Mouse (Mus musculus) midbrain, embryonic 13.5 days (tissue): Measurements from ENCODE around the gene Gm10840. TPM values are rescaled to one million over a fixed set of nuclear protein-coding genes. Genes with fewer than 3 reads are reported as not detected.
A peak's percentile ranks its signal among the peaks of the same experiment; 100 is the strongest.
"Not testable (repeated sequence)": the region's sequence is repeated elsewhere in the genome, so short reads cannot be mapped to it uniquely, and the experiment has no call there.

ENCODE experiments used
- ATAC-seq: fragments of 200-750 bp; cut with Nextera tagmentation; 2 replicates; pipeline ENCODE4 v1.8.0; 2017; ENCODE audit warnings: mild to moderate bottlenecking, moderate TSS enrichment, moderate library complexity
- H3K27ac ChIP-seq: fragments of 300-500 bp; sonication (generic); 2 replicates; pipeline ENCODE4 v1.5.1; 2015; ENCODE audit warnings: inconsistent platforms, mild to moderate bottlenecking, moderate library complexity
- H3K27me3 ChIP-seq: fragments of 300-500 bp; sonication (generic); 2 replicates; pipeline ENCODE4 v1.6.1; 2015; ENCODE audit warnings: mild to moderate bottlenecking, inconsistent platforms
- H3K36me3 ChIP-seq: fragments of 300-500 bp; sonication (generic); 2 replicates; pipeline ENCODE4 v1.6.1; 2015; ENCODE audit warnings: mild to moderate bottlenecking, inconsistent platforms
- H3K4me1 ChIP-seq: fragments of 300-500 bp; sonication (generic); replicated peaks from 2 replicates; pipeline ENCODE4 v1.6.1; 2015; ENCODE audit warnings: inconsistent platforms
- H3K4me2 ChIP-seq: fragments of 300-500 bp; sonication (generic); replicated peaks from 2 replicates; pipeline ENCODE4 v1.6.1; 2015; ENCODE audit warnings: moderate library complexity, mild to moderate bottlenecking, inconsistent platforms
- H3K4me3 ChIP-seq: fragments of 300-500 bp; sonication (generic); replicated peaks from 2 replicates; pipeline ENCODE4 v1.5.1; 2015; ENCODE audit warnings: mild to moderate bottlenecking, inconsistent platforms
- H3K9ac ChIP-seq: fragments of 300-500 bp; sonication (generic); replicated peaks from 2 replicates; pipeline ENCODE4 v1.6.1; 2015; ENCODE audit warnings: mild to moderate bottlenecking, inconsistent platforms
- H3K9me3 ChIP-seq: fragments of 300-500 bp; sonication (generic); 2 replicates; pipeline ENCODE4 v1.6.1; 2016; ENCODE audit warnings: mild to moderate bottlenecking, inconsistent platforms
- WGBS: fragments of 180-500 bp; shearing (Covaris S2); methylation state at CpG from one replicate; pipeline ENCODE4 v1.1.7; 2015; 5-methylcytosine and 5-hydroxymethylcytosine counted together
- polyA plus RNA-seq: library from polyadenylated mRNA; unstranded; fragments of >200 nt; fragmentation: Nextera tagmentation; extraction: Ambion mirVana; gene quantifications from 2 replicates; pipeline ENCODE4 v1.2.1, GENCODE M21; 2015

The Gm10840 gene
- polyA plus RNA-seq, 1 experiment from 2014 or later: not detected

DNA sequence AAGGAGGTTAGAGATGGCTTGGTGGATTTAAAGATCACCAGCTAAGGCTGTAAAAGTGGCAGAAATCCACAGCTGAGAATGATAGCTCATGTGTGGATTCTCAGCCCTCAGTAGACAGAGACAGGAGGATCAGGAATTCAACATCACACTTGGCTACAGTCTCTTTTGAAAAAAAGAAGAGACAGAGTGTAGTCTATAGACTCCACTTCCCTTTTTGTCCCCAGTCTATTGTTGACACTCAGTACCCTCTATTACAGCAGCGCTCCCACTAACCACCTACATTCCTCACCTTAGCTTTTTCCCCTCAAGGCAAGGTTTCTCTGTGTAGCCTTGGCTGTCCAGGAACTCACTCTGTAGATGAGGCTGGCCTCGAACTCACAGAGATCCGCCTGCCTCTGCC is 31.1 kb downstream of the Gm10840 start:
- Histone ChIP-seq H3K36me3 (peaks cover 5% of the 10 kb centered on the region), H3K4me2 (no peak overlapping the region), H3K4me1 (peaks cover 15% of the 10 kb centered on the region), H3K9ac (no peak overlapping the region), H3K27ac (no peak overlapping the region), H3K27me3 (no peaks in the 10 kb centered on the region), H3K4me3 (no peak overlapping the region), H3K9me3 (no peaks in the 10 kb centered on the region)
- ATAC-seq: no peak
- WGBS: 97% methylated on average over 3 of the region's 3 CpGs

DNA sequence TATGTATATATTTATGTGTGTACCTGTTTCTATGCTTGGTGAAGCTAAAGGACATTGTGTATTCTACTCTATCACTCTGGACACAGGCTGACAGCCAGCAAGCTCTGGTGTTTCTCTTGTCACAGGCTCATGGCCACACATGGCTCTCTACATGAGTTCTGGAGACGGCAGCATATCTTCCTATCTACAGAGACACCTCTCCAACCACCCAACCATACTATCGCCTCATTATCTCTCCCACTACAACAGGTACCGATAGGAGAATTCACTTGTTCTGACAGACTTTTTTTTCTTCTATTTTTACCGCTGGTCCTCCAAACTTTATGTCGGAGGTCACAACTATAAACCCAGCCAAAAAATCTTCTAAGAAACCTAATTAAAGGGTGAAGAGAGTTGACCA is 31.6 kb downstream of the Gm10840 start:
- WGBS: 90% methylated on average over 5 of the region's 5 CpGs
- peaks cover 15% of the 10 kb centered on the region for H3K4me1 ChIP-seq
- H3K4me3 ChIP-seq: peak overlapping the region; percentile 79
- H3K9me3 ChIP-seq: no peaks in the 10 kb centered on the region
- ATAC-seq: no peak
- peaks cover 11% of the 10 kb centered on the region for H3K36me3 ChIP-seq
- no peaks in the 10 kb centered on the region for H3K27me3 ChIP-seq
- H3K4me2 ChIP-seq: peak overlapping the region; percentile 75
- no peak overlapping the region for H3K9ac ChIP-seq
- H3K27ac ChIP-seq: no peak overlapping the region

DNA sequence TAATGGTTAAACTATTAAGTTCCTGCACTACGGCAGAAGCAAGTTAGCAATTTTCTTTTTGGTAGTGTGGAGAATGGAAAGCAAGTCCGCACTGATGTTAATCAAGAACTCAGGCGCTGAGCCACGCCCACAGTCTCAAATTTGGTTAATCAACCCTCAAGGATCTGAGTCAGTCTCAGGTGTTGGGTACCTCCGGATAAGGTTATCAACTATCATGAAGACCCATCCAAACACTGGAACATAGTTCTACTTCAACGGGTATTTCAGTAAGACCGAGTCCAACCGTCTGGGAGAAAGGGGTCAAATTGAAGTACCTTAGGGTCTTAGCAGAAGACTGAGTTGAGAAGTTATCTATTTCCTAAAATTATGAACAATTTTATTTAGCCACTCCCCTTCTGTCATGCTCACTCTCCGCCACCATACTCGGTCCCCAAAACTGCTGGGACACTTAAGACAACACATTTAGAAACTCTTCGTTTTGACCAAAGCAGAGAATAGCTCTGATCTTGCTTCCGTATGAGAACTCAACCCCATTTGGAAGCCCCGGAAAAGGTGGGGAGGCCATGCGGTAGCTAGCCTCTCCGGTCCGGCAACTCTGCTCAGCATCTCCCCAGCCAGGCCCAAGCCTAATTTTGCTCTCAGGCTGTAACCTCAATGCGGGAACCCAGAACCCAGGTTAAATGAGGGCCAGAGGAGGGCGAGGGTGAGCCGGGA is 32.2 kb downstream of the Gm10840 start:
- no peaks in the 10 kb centered on the region for H3K27me3 ChIP-seq
- H3K4me1 ChIP-seq: peaks cover 15% of the 10 kb centered on the region
- H3K9ac ChIP-seq: peak overlapping the region; percentile 87
- peak overlapping the region; percentile 75 for H3K4me2 ChIP-seq
- ATAC-seq: no peak; the same call in 1 of the 2 replicates
- WGBS: 13% methylated on average over 19 of the region's 19 CpGs
- H3K27ac ChIP-seq: peak overlapping the region; percentile 88
- no peaks in the 10 kb centered on the region for H3K9me3 ChIP-seq
- H3K36me3 ChIP-seq: peaks cover 16% of the 10 kb centered on the region
- peak overlapping the region; percentile 79 for H3K4me3 ChIP-seq

DNA sequence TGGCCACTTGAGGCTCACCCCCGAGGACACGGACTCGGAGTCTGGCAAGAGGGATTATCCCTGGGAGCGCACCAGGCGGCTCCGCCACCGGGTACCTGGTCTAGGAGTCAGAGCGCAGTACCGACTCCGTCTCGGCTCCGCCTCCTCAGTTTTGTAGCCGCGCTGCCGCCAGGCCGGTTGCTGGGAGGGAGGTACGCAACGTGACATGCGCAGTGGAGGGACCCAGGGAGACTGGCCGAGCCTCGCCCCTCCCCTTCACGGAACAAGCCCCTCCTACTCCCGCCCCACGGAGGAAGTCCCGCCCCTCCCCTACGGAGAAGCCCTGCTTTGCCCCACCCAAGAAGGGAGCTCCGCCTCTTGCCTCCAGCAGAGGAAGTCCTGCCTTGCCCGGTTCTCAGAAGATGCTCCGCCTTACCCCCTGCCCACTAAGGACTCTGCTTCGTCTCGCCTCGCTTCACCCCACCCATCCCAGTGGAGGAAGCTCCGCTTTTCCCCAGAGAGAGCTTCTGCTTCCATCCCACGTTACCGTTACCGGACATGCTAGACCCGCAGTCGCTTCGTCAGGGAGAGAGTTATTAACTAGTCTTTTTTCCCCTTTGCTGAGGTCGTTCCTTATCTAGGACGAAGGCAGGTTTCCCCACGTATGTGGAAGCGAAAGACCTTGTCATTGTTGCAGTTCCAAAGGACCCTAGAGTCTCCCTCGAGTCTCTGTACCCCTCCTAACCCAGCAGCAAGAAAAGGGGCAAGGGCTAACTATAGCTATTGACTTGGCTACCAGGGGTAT is 32.9 kb downstream of the Gm10840 start:
- under 1% methylated on average over 43 of the region's 44 CpGs for WGBS

DNA sequence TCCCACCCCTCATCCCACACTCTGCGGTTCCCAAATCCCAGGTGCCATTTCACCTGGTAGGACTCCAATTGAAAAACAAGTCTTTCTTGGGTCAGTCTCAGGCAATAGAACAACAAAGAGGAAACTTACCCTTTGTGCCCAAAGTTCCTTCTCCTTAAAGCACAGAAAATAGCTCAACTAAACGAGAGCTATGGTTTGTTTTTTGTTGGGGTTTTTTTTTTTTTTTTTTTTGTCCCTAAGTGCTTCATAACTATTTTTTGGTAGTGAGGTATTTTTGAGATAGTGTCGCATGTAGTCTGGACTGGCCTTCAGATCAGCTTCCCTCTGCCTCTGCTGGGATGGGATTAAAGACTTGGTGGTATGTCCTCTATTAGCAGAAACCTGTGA is 33.5 kb downstream of the Gm10840 start:
- peaks cover 15% of the 10 kb centered on the region for H3K4me1 ChIP-seq
- H3K4me2 ChIP-seq: peak overlapping the region; percentile 75
- H3K36me3 ChIP-seq: peaks cover 25% of the 10 kb centered on the region
- no peaks in the 10 kb centered on the region for H3K27me3 ChIP-seq
- H3K9me3 ChIP-seq: no peaks in the 10 kb centered on the region
- H3K9ac ChIP-seq: peak overlapping the region; percentile 75
- H3K4me3 ChIP-seq: peak overlapping the region; percentile 79
- no peak for ATAC-seq
- peak overlapping the region; percentile 87 for H3K27ac ChIP-seq
- 45% methylated on average over 3 of the region's 3 CpGs for WGBS

More for the DNA sequence above, 32.9 kb downstream of the Gm10840 start:
- ATAC-seq: peak; percentile 98
- Histone ChIP-seq H3K9me3 (no peaks in the 10 kb centered on the region), H3K4me1 (peaks cover 15% of the 10 kb centered on the region), H3K4me3 (peak overlapping the region; percentile 79), H3K9ac (peak overlapping the region; percentile 87), H3K4me2 (peak overlapping the region; percentile 75), H3K27me3 (no peaks in the 10 kb centered on the region), H3K36me3 (peaks cover 24% of the 10 kb centered on the region), H3K27ac (peak overlapping the region; percentile 88)

DNA sequence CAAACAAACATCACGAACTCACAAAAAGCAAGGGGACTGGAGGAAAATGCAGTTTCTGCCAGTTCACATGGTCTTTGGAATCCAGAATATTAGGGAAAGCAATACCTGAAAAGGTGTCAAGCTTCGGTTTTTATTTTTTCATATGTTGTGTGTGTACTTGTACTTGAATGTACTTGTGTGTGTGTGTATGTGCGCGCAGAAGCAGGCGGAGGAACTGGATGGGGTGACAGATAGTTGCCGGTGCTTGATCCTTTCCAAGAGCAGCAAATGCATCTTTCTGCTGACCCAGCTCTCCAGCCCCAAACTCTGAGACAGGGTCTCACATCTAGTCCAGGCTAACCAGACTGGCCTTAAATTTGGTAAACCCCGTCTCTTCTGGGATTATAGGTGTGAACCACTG is 34.2 kb downstream of the Gm10840 start:
- Histone ChIP-seq H3K4me1 (peaks cover 15% of the 10 kb centered on the region), H3K9me3 (no peaks in the 10 kb centered on the region), H3K36me3 (peaks cover 30% of the 10 kb centered on the region), H3K27ac (no peak overlapping the region), H3K27me3 (no peaks in the 10 kb centered on the region), H3K4me3 (no peak overlapping the region), H3K9ac (no peak overlapping the region), H3K4me2 (no peak overlapping the region)
- WGBS: 93% methylated on average over 7 of the region's 7 CpGs
- no peak for ATAC-seq

DNA sequence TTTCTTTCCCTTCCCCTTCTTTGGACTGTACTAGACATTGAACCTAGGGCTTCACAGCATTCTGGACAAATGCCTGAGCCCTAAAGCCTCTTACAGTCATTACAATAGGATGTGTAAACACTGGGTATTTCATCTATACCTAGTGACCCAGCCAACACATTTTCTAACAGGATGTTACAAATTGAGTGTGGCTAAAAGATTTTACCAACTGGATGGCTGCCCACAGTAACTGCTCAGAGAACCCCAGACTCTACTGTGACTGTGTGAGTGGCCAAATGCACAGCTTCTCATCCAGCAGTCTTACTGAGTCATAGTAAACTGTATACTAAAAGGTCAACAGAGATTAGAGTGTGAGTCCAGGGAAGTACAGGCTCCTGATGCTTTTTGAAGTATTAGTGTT is 34.7 kb downstream of the Gm10840 start:
- Histone ChIP-seq H3K27me3 (no peaks in the 10 kb centered on the region), H3K9ac (no peak overlapping the region), H3K4me1 (peaks cover 15% of the 10 kb centered on the region), H3K4me3 (no peak overlapping the region), H3K4me2 (no peak overlapping the region), H3K36me3 (peaks cover 34% of the 10 kb centered on the region), H3K27ac (no peak overlapping the region), H3K9me3 (no peaks in the 10 kb centered on the region)
- ATAC-seq: no peak

DNA sequence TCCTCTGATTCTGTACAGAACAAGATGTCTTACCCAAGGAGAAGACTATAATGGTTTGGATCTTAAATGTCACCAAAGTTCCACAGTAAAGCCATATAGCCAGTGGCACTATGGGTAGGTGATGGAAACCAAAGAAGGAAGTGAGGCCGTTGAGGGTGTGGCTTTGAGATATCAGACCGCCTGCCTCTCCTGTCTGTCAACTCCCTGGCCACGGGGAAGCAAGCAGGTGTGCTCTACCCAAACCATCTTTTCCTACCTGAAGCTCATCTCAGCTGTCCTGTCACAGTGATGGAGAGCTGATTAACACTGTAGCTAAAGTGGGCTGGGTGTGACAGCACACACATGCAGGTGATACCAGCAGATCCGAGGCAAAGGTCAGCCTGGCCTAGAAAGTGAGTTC is 37.6 kb downstream of the Gm10840 start:
- Histone ChIP-seq H3K36me3 (peaks cover 61% of the 10 kb centered on the region), H3K4me3 (no peak overlapping the region), H3K4me1 (peaks cover 4% of the 10 kb centered on the region), H3K4me2 (no peak overlapping the region), H3K27ac (no peak overlapping the region), H3K9ac (no peak overlapping the region), H3K9me3 (no peaks in the 10 kb centered on the region), H3K27me3 (no peaks in the 10 kb centered on the region)
- 91% methylated on average over 4 of the region's 4 CpGs for WGBS
- ATAC-seq: no peak

DNA sequence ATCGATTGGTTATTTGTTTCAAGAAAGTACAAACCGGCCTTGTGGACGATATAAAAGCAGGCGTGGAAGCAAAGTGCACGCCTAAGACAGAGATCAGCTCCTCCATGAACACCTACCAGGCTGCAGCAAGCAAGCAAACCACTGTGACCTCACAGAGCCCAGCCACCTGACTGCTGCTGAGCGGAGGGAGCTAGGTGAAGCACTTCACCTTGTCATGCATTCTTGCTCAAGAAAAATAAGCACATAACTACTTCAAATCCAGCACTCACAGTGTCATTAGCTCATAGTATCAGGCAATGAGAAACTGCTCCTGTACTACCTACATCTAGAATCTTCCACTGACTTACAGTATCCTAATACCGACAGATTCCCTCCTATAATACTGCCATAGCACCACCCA is 39.3 kb downstream of the Gm10840 start:
- not testable (repeated sequence) for H3K4me1 ChIP-seq
- 97% methylated on average over 7 of the region's 7 CpGs for WGBS

DNA sequence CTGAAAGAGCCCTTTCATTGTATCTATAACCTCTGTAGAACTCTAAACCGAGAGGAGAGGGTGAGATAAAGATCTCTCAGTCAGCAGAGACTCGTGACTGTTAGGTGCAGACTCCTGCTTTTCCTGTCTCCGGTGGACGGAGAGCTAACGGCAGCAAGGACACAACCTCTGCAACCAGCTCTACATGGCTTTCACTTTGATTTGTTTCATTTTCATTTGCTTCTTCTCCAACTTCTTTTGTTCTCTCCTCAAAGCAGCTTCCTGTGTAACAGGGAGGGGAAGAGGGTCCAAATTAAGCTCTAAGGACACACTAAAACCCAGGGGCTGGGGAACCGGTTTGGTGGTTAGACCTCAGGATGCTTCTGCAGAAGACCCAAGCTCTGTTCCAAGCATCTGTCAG is 40.1 kb downstream of the Gm10840 start:
- no peak for ATAC-seq
- H3K36me3 ChIP-seq: peaks cover 84% of the 10 kb centered on the region
- H3K4me3 ChIP-seq: no peak overlapping the region
- no peaks in the 10 kb centered on the region for H3K27me3 ChIP-seq
- H3K4me1 ChIP-seq: no peaks in the 10 kb centered on the region
- no peak overlapping the region for H3K4me2 ChIP-seq
- H3K27ac ChIP-seq: no peak overlapping the region
- no peak overlapping the region for H3K9ac ChIP-seq
- WGBS: 90% methylated on average over 6 of the region's 6 CpGs
- no peaks in the 10 kb centered on the region for H3K9me3 ChIP-seq

More for the DNA sequence above, 39.3 kb downstream of the Gm10840 start:
- H3K36me3 ChIP-seq: peaks cover 76% of the 10 kb centered on the region
- ATAC-seq, H3K4me3 ChIP-seq, H3K4me2 ChIP-seq, H3K27ac ChIP-seq, H3K27me3 ChIP-seq, H3K9me3 ChIP-seq, H3K9ac ChIP-seq: not testable (repeated sequence)

DNA sequence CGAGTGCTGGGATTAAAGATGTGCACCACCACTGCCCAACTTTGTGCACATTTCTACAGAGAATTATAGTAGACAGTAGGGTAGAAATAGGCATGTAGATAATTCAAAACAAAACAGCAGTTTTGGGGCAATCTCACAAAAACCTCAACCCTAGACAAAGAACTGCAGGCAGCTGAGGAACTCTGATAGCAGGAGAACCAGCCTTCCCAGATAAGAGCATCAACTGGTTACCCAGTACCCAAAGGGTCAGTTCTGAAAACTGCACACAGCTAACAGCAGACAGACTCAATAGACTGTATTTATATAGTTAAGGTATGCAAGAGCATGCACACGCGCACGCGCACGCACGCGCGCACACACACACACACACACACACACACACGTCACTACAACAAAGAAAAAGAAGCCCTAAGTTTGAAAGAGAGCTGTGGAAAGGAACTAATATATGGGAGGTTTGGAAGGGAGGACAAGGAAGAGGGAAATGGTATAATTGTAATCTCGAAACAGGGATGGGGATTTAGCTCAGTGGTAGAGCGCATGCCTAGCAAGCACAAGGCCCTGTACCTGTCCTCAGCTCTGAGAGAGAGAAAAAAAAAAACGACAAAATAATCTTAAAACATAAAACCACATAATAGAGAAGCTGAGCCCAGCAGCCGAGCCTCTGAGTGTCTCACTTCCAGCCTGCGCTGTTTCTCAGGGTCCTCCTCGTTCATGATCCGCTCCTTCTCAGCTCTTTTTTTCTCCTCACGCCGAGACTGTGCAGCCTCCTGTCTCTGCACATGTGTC is 40.9 kb downstream of the Gm10840 start:
- Histone ChIP-seq H3K4me2 (no peak overlapping the region), H3K27ac (no peak overlapping the region), H3K27me3 (no peaks in the 10 kb centered on the region), H3K4me1 (no peaks in the 10 kb centered on the region), H3K9ac (no peak overlapping the region), H3K9me3 (no peaks in the 10 kb centered on the region), H3K4me3 (no peak overlapping the region), H3K36me3 (peaks cover 86% of the 10 kb centered on the region)
- WGBS: 93% methylated on average over 19 of the region's 19 CpGs
- ATAC-seq: no peak

DNA sequence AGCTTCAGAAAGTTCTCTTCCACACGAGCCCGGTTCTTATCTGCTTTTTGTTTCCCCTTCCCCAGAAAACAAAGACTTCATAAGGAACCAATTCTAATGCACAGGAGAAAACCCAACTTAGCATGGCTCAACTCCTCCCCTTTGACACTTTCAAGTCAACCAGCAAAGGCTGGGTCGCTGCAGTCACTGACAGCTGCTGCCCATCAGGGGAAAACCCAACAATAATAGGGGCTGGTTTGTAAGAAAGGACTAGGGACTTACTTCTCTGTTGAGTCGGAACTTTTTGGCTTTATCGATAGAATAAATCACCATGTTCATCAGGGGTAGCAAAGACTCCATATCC is 41.4 kb downstream of the Gm10840 start, which contains the start of gene Strada:
Gene Strada (minus strand): TSS at position 46 of the 343 bp plus-strand sequence.
- Histone ChIP-seq H3K27ac (no peak within 1 kb of the TSS), H3K4me3 (no peak within 1 kb of the TSS), H3K36me3 (peaks cover 86% of the 10 kb centered on the region), H3K27me3 (no peaks in the 10 kb centered on the region), H3K9me3 (no peaks in the 10 kb centered on the region), H3K4me1 (no peaks in the 10 kb centered on the region), H3K4me2 (no peak within 1 kb of the TSS), H3K9ac (no peak within 1 kb of the TSS)
- no peak for ATAC-seq
- 91% methylated on average over 5 of the region's 5 CpGs for WGBS
